Mouse (Mus musculus) stomach, embryonic 16.5 days (tissue): ENCODE measurements at regions not wholly inside any gene's neighbourhood (a gene's known extent, or its start where the extent isn't known, plus 50 kb on each side); places are given as distances from the start of the nearest gene placed in this dataset.
A peak's percentile ranks its signal among the peaks of the same experiment; 100 is the strongest.

Source experiments
- ATAC-seq: fragments of 200-750 bp; cut with Nextera tagmentation; 2 replicates; pipeline ENCODE4 v1.8.0; 2017; ENCODE audit warnings: moderate number of reproducible peaks, moderate TSS enrichment; ENCODE audit not compliant: insufficient read depth, low FRiP score
- H3K27ac ChIP-seq: fragments of 300-500 bp; sonication (generic); 2 replicates; pipeline ENCODE4 v1.5.1; 2014; ENCODE audit warnings: low read length
- H3K27me3 ChIP-seq: fragments of 300-500 bp; sonication (generic); 2 replicates; pipeline ENCODE4 v1.6.1; 2014; ENCODE audit warnings: low read length, control low read depth, mixed read lengths; ENCODE audit not compliant: control insufficient read depth, insufficient read depth
- H3K36me3 ChIP-seq: fragments of 300-500 bp; sonication (generic); 2 replicates; pipeline ENCODE4 v1.6.1; 2014; ENCODE audit warnings: low read length; ENCODE audit not compliant: control insufficient read depth, insufficient read depth
- H3K4me1 ChIP-seq: fragments of 300-500 bp; sonication (generic); 2 replicates; pipeline ENCODE4 v1.6.1; 2014; ENCODE audit warnings: low read length, control low read depth, mixed read lengths; ENCODE audit not compliant: control insufficient read depth, insufficient read depth
- H3K4me2 ChIP-seq: fragments of 300-500 bp; sonication (generic); 2 replicates; pipeline ENCODE4 v1.6.1; 2014; ENCODE audit warnings: low read depth, low read length, mixed read lengths
- H3K4me3 ChIP-seq: fragments of 300-500 bp; sonication (generic); replicated peaks from 2 replicates; pipeline ENCODE4 v1.5.1; 2014; ENCODE audit warnings: mild to moderate bottlenecking, low read length
- H3K9ac ChIP-seq: fragments of 300-500 bp; sonication (generic); 2 replicates; pipeline ENCODE4 v1.6.1; 2014; ENCODE audit warnings: low read length
- H3K9me3 ChIP-seq: fragments of 300-500 bp; sonication (generic); replicated peaks from 2 replicates; pipeline ENCODE4 v1.6.1; 2016; ENCODE audit warnings: low read length, control low read depth; ENCODE audit not compliant: control insufficient read depth
- WGBS: fragments of 180-500 bp; shearing (Covaris S2); extraction: QIAGEN DNeasy Blood & Tissue Kit; methylation state at CpG from one replicate; pipeline ENCODE4 v1.1.7; 2014; 5-methylcytosine and 5-hydroxymethylcytosine counted together

- H3K9ac ChIP-seq: no peak overlapping the region
- H3K27ac ChIP-seq: no peak overlapping the region
- H3K4me3 ChIP-seq: no peak overlapping the region
- no peaks in the 10 kb centered on the region for H3K36me3 ChIP-seq
- no peaks in the 10 kb centered on the region for H3K27me3 ChIP-seq
- no peak for ATAC-seq
- no peaks in the 10 kb centered on the region for H3K4me1 ChIP-seq
- no peak overlapping the region for H3K4me2 ChIP-seq
- H3K9me3 ChIP-seq: no peaks in the 10 kb centered on the region
- 51% methylated on average over 7 of the region's 7 CpGs for WGBS
Measured at GRCm38 (mm10) chr4:125265065-125265464, 137.4 kb upstream of the Zc3h12a start.

- no peak for ATAC-seq
- H3K36me3 ChIP-seq: no peaks in the 10 kb centered on the region
- H3K27me3 ChIP-seq: no peaks in the 10 kb centered on the region
- no peak overlapping the region for H3K4me2 ChIP-seq
- H3K4me1 ChIP-seq: no peaks in the 10 kb centered on the region
- H3K9ac ChIP-seq: no peak overlapping the region
- H3K4me3 ChIP-seq: no peak overlapping the region
- no peak overlapping the region for H3K27ac ChIP-seq
- no peaks in the 10 kb centered on the region for H3K9me3 ChIP-seq
- WGBS: 57% methylated on average over 8 of the region's 8 CpGs
Measured at GRCm38 (mm10) chr4:125261547-125261946, 133.9 kb upstream of the Zc3h12a start.

- no peak overlapping the region for H3K4me3 ChIP-seq
- no peak overlapping the region for H3K4me2 ChIP-seq
- ATAC-seq: no peak
- H3K27ac ChIP-seq: no peak overlapping the region
- H3K9ac ChIP-seq: no peak overlapping the region
- no peaks in the 10 kb centered on the region for H3K4me1 ChIP-seq
- 37% methylated on average over 10 of the region's 10 CpGs for WGBS
- no peaks in the 10 kb centered on the region for H3K36me3 ChIP-seq
- no peaks in the 10 kb centered on the region for H3K9me3 ChIP-seq
- H3K27me3 ChIP-seq: no peaks in the 10 kb centered on the region
Measured at GRCm38 (mm10) chr4:125259306-125259705, 131.7 kb upstream of the Zc3h12a start.

- Histone ChIP-seq H3K4me1 (no peaks in the 10 kb centered on the region), H3K4me2 (no peak overlapping the region), H3K9ac (no peak overlapping the region), H3K27me3 (no peaks in the 10 kb centered on the region), H3K36me3 (no peaks in the 10 kb centered on the region), H3K9me3 (no peaks in the 10 kb centered on the region), H3K27ac (no peak overlapping the region), H3K4me3 (no peak overlapping the region)
- whole genome bisulfite sequencing: 58% methylated on average over 6 of the region's 6 CpGs
- ATAC-seq: no peak
Measured at GRCm38 (mm10) chr4:125257916-125258315, 130.3 kb upstream of the Zc3h12a start.

- 79% methylated on average over 3 of the region's 3 CpGs for WGBS
- no peaks in the 10 kb centered on the region for H3K27me3 ChIP-seq
- ATAC-seq: no peak
- H3K9ac ChIP-seq: no peak overlapping the region
- no peaks in the 10 kb centered on the region for H3K4me1 ChIP-seq
- H3K27ac ChIP-seq: no peak overlapping the region
- no peak overlapping the region for H3K4me3 ChIP-seq
- no peaks in the 10 kb centered on the region for H3K9me3 ChIP-seq
- H3K36me3 ChIP-seq: no peaks in the 10 kb centered on the region
- H3K4me2 ChIP-seq: no peak overlapping the region
Measured at GRCm38 (mm10) chr4:125253161-125253560, 125.5 kb upstream of the Zc3h12a start.

GRCm38 (mm10) chr4:125252228-125252627, 124.6 kb upstream of the Zc3h12a start:
- Histone ChIP-seq H3K4me3 (no peak overlapping the region), H3K4me2 (no peak overlapping the region), H3K4me1 (no peaks in the 10 kb centered on the region), H3K27me3 (no peaks in the 10 kb centered on the region), H3K9me3 (no peaks in the 10 kb centered on the region), H3K36me3 (no peaks in the 10 kb centered on the region), H3K27ac (no peak overlapping the region), H3K9ac (no peak overlapping the region)
- 59% methylated on average over 8 of the region's 8 CpGs for WGBS
- ATAC-seq: no peak

GRCm38 (mm10) chr4:125249061-125249460, 121.4 kb upstream of the Zc3h12a start:
- Histone ChIP-seq H3K9me3 (no peaks in the 10 kb centered on the region), H3K27me3 (no peaks in the 10 kb centered on the region), H3K4me2 (no peak overlapping the region), H3K9ac (no peak overlapping the region), H3K36me3 (no peaks in the 10 kb centered on the region), H3K4me1 (no peaks in the 10 kb centered on the region), H3K27ac (no peak overlapping the region), H3K4me3 (no peak overlapping the region)
- ATAC-seq: no peak
- 60% methylated on average over 7 of the region's 7 CpGs for WGBS

GRCm38 (mm10) chr4:125246171-125246570, 118.5 kb upstream of the Zc3h12a start:
- no peak overlapping the region for H3K9ac ChIP-seq
- H3K27me3 ChIP-seq: no peaks in the 10 kb centered on the region
- H3K4me1 ChIP-seq: no peaks in the 10 kb centered on the region
- H3K9me3 ChIP-seq: no peaks in the 10 kb centered on the region
- no peak overlapping the region for H3K27ac ChIP-seq
- 15% methylated on average over 5 of the region's 5 CpGs for WGBS
- 0 out of 2 replicates have a peak, but pooled peaks have one; percentile 10 for ATAC-seq
- H3K36me3 ChIP-seq: no peaks in the 10 kb centered on the region
- H3K4me2 ChIP-seq: no peak overlapping the region
- H3K4me3 ChIP-seq: no peak overlapping the region

- Histone ChIP-seq H3K27me3 (no peaks in the 10 kb centered on the region), H3K4me3 (no peak overlapping the region), H3K4me2 (no peak overlapping the region), H3K36me3 (no peaks in the 10 kb centered on the region), H3K9ac (no peak overlapping the region), H3K9me3 (no peaks in the 10 kb centered on the region), H3K27ac (no peak overlapping the region), H3K4me1 (no peaks in the 10 kb centered on the region)
- ATAC-seq: no peak
- WGBS: 22% methylated on average over 1 of the region's 1 CpGs
Measured at GRCm38 (mm10) chr4:125242512-125242911, 114.9 kb upstream of the Zc3h12a start.
